Mouse (Mus musculus) CH12.LX (cell line): Measurements from ENCODE around the gene Kif21b.
A peak's percentile ranks its signal among the peaks of the same experiment; 100 is the strongest.

Experiments
- CTCF ChIP-seq, 2 experiments: IDR thresholded peaks in 1 of 2; conservative IDR thresholded peaks in 1 of 2; 2 replicates each; pipeline ENCODE4 v1.5.1; 2011 to 2012; ENCODE audit warnings: low read depth in 2 of 2, low read length in 2 of 2, improper control_type of control experiment in 1 of 2, inconsistent platforms in 1 of 2, mild to moderate bottlenecking in 1 of 2, moderate library complexity in 1 of 2
- E2F4 ChIP-seq: IDR thresholded peaks from 2 replicates; pipeline ENCODE4 v1.6.1; 2011; ENCODE audit warnings: low read depth, low read length, improper control_type of control experiment; ENCODE audit not compliant: insufficient replicate concordance
- ELF1 ChIP-seq: IDR thresholded peaks from 2 replicates; pipeline ENCODE4 v1.6.1; 2014; ENCODE audit warnings: low read depth, mild to moderate bottlenecking, inconsistent platforms, low read length, improper control_type of control experiment
- EP300 ChIP-seq: IDR thresholded peaks from 2 replicates; pipeline ENCODE4 v1.6.1; 2011; ENCODE audit warnings: low read length, improper control_type of control experiment
- KAT2A ChIP-seq: IDR thresholded peaks from 2 replicates; pipeline ENCODE4 v1.6.1; 2012; ENCODE audit warnings: low read length, improper control_type of control experiment, inconsistent platforms; ENCODE audit not compliant: insufficient replicate concordance
- POLR2A ChIP-seq: IDR thresholded peaks from 2 replicates; pipeline ENCODE4 v1.6.1; 2011; ENCODE audit warnings: low read depth, mild to moderate bottlenecking, improper control_type of control experiment, low read length
- SMC3 ChIP-seq: IDR thresholded peaks from 2 replicates; pipeline ENCODE4 v1.6.1; 2011; ENCODE audit warnings: low read depth, low read length, improper control_type of control experiment
- ZC3H11A ChIP-seq: IDR thresholded peaks from 2 replicates; pipeline ENCODE4 v1.6.1; 2012; ENCODE audit warnings: low read depth, mild to moderate bottlenecking, inconsistent platforms, low read length, improper control_type of control experiment
- ZNF384 ChIP-seq: IDR thresholded peaks from 2 replicates; pipeline ENCODE4 v1.6.1; 2012; ENCODE audit warnings: low read depth, low read length, improper control_type of control experiment, inconsistent platforms

DNA sequence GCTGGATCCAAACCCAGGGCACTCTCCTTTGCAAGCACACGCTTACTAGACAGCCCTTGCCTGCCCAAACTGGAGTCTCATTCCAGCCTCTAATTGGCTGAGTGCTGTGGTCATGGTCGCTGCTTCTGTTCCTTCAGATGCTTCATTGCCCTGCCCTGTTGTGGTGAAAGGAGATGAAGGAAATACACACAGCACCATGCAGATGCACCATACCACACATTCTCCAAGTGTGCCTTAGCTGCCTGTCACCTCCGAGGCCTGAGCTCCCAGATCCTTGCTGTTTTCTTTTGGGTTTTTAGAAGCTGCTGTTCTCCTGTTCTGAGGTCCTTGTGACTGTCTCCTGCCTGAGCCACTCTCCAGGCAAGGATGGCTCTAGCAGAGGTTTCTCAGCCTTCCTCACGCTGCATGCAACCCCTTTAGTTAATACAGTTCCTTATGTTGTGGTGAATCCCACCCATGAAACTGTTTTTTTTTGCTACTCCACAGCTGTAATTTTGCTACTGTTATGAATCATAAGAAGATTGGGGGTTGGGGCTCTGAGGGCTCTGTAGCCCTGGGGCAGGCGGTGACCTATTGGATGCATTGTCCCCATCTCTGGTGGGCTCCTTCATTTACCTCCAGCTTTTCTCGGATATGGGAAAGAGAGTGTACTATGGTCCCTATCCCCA, 4.7 kb downstream of the Kif21b start:
- TF ChIP-seq SMC3 (peak; percentile 1; the same call in 1 of the 2 replicates), CTCF (conservative IDR thresholded peaks at IDR 0.05 in 1 of 2, IDR thresholded peaks at IDR 0.05 in 1 of 2; ENCODE audit: low read depth in 2 of 2, low read length in 2 of 2) (no peak), KAT2A (no peak), ZNF384 (peak; percentile 92), ELF1 (no peak; the same call in 1 of the 2 replicates), POLR2A (no peak), EP300 (peak; percentile 78), E2F4 (no peak), ZC3H11A (no peak)
